Mouse (Mus musculus) R1 (cell line): Measurements from ENCODE around the gene Clptm1l.

Experiments
- DNase-seq: peaks from one replicate; pipeline ENCODE4 v3.0.0-alpha.2; 2018; ENCODE audit warnings: low read depth, low spot score

Clptm1l gene

DNA sequence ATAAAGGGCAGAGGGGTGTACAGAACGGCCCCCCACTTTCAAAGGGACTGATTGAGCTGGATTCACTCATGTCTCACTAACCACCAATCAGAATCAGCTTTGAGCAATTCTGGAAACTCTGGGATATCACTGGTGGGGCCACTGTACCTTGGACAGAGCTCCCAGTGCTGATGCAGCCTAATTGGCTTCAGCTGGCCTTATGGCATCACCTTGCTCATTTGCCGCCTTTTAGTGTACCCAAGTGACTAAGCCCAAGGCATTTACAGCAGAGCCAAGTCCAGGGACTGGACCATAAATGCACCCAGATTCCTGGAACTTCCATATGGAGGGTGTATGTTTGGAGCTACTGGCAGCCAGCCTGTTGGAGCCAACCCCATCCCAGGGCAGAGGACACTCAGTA is 55.1 kb downstream of the Clptm1l start:
- peak; percentile 8 for DNase-seq

GRCm38 (mm10) chr13:73660163-73660695 is 56.4 kb downstream of the Clptm1l start:
- DNase-seq = no peak
